Mouse (Mus musculus) left cerebral cortex, adult 18-20 months (tissue): Measurements from ENCODE around the gene Olfr432. TPM values are rescaled to one million over a fixed set of nuclear protein-coding genes. Genes with fewer than 3 reads are reported as not detected.

ENCODE experiments used
- total RNA-seq, 2 experiments: library from RNA; stranded (reverse); gene quantifications; 2 replicates each; pipeline ENCODE4 v1.2.3; 2021

The Olfr432 gene
- total RNA-seq, 2 experiments from 2014 or later: not detected

Other genes with a start within 250 kb of the Olfr432 start
- gene Ifi211, start 136.2 kb upstream of the Olfr432 start, total RNA-seq: not detected
- gene Mndal, start 106.7 kb upstream of the Olfr432 start, total RNA-seq: 1 to 10 TPM in 1 of 2 experiments, under 1 TPM in 1; 0.86 to 1.6 TPM
- gene Ifi203, start 106.5 kb upstream of the Olfr432 start, total RNA-seq: under 1 TPM; 0.53 to 0.59 TPM
- not detected for gene Ifi202b, start 66.5 kb upstream of the Olfr432 start, total RNA-seq
- gene Ifi205, start 17.4 kb upstream of the Olfr432 start, total RNA-seq: not detected
- gene Olfr433, start 8.5 kb upstream of the Olfr432 start, total RNA-seq: not detected
- not detected for gene Olfr430, start 17.4 kb downstream of the Olfr432 start, total RNA-seq
- gene Olfr429, start 35.1 kb downstream of the Olfr432 start, total RNA-seq: not detected
- gene Olfr427, start 47.7 kb downstream of the Olfr432 start, total RNA-seq: not detected
- not detected for gene Olfr231, start 72.0 kb downstream of the Olfr432 start, total RNA-seq
- not detected for gene Olfr424, start 82.3 kb downstream of the Olfr432 start, total RNA-seq
- gene Olfr420, start 106.4 kb downstream of the Olfr432 start, total RNA-seq: not detected
- under 1 TPM; 0.05 to 0.07 TPM for gene Spta1, start 123.6 kb downstream of the Olfr432 start, total RNA-seq
- not detected for gene Olfr419, start 202.9 kb downstream of the Olfr432 start, total RNA-seq